Mouse (Mus musculus) lung, embryonic 15.5 days (tissue): Measurements from ENCODE around the gene Syn2. TPM values are rescaled to one million over a fixed set of nuclear protein-coding genes. Genes with fewer than 3 reads are reported as not detected.
A peak's percentile ranks its signal among the peaks of the same experiment; 100 is the strongest.

Experiments used
- ATAC-seq: fragments of 200-750 bp; cut with Nextera tagmentation; 2 replicates; pipeline ENCODE4 v1.8.0; 2017; ENCODE audit warnings: moderate number of reproducible peaks, borderline replicate concordance; ENCODE audit not compliant: low FRiP score, low TSS enrichment; ENCODE audit errors: extremely low read depth
- H3K27ac ChIP-seq: fragments of 300-500 bp; sonication (generic); 2 replicates; pipeline ENCODE4 v1.5.1; 2015; ENCODE audit warnings: moderate library complexity, mild to moderate bottlenecking, inconsistent platforms
- H3K27me3 ChIP-seq: fragments of 300-500 bp; sonication (generic); 2 replicates; pipeline ENCODE4 v1.6.1; 2015; ENCODE audit warnings: inconsistent platforms
- H3K36me3 ChIP-seq: fragments of 300-500 bp; sonication (generic); 2 replicates; pipeline ENCODE4 v1.6.1; 2015; ENCODE audit warnings: inconsistent platforms
- H3K4me1 ChIP-seq: fragments of 300-500 bp; sonication (generic); 2 replicates; pipeline ENCODE4 v1.6.1; 2015; ENCODE audit warnings: inconsistent platforms
- H3K4me2 ChIP-seq: fragments of 300-500 bp; sonication (generic); 2 replicates; pipeline ENCODE4 v1.6.1; 2015; ENCODE audit warnings: inconsistent platforms, mild to moderate bottlenecking, moderate library complexity
- H3K4me3 ChIP-seq: fragments of 300-500 bp; sonication (generic); 2 replicates; pipeline ENCODE4 v1.5.1; 2015; ENCODE audit warnings: mild to moderate bottlenecking, inconsistent platforms
- H3K9ac ChIP-seq: fragments of 300-500 bp; sonication (generic); 2 replicates; pipeline ENCODE4 v1.6.1; 2015; ENCODE audit warnings: inconsistent platforms
- H3K9me3 ChIP-seq: fragments of 300-500 bp; sonication (generic); 2 replicates; pipeline ENCODE4 v1.6.1; 2016; ENCODE audit warnings: inconsistent platforms
- WGBS: fragments of 180-500 bp; shearing (Covaris S2); methylation state at CpG from one replicate; pipeline ENCODE4 v1.1.7; 2015; 5-methylcytosine and 5-hydroxymethylcytosine counted together
- polyA plus RNA-seq: library from polyadenylated mRNA; unstranded; fragments of >200 nt; fragmentation: Nextera tagmentation; extraction: Ambion mirVana; gene quantifications from 2 replicates; pipeline ENCODE4 v1.2.1, GENCODE M21; 2015

Gene Syn2
- polyA plus RNA-seq, 1 experiment from 2014 or later, result 2.1 TPM

- no peaks in the 10 kb centered on the region for H3K36me3 ChIP-seq
- H3K4me1 ChIP-seq, result peaks cover 14% of the 10 kb centered on the region
- H3K9me3 ChIP-seq, result no peaks in the 10 kb centered on the region
- H3K4me2 ChIP-seq, result peak within 1 kb of the TSS; percentile 59
- ATAC-seq, result peak; percentile 55; the same call in 1 of the 2 replicates
- 29% methylated on average over 9 of the region's 10 CpGs for WGBS
- no peak within 1 kb of the TSS for H3K27ac ChIP-seq
- H3K9ac ChIP-seq, result peak within 1 kb of the TSS; percentile 22; the same call in 1 of the 2 replicates
- H3K4me3 ChIP-seq, result peak within 1 kb of the TSS; percentile 8; the same call in 1 of the 2 replicates
- H3K27me3 ChIP-seq, result no peaks in the 10 kb centered on the region
Measured at GRCm38 (mm10) chr6:115252099-115252873, 117.6 kb downstream of the Syn2 start, which contains the start of gene Timp4. Gene Timp4, minus strand, starts transcription at chr6:115252205.

DNA sequence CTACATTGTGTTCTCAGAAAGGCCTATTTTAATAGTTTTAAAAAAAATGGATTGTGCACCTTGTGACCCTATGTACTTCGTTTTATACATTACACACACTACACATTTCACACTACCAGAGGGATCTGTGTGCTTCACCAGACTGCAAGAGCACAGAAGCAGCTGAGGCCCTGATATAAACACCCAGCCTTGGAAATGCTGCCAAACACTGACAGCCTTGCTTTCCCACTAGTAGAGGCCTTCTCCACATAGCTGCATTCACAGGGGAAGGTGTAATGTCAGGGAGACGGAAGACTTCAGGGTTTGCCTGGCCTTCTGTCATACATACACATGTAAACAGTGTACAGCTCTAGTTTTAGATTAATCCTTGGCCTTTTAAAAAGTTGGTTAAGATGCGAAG is 120.5 kb downstream of the Syn2 start:
- ATAC-seq, result no peak
- Histone ChIP-seq H3K4me3 (no peak overlapping the region), H3K9ac (no peak overlapping the region), H3K4me1 (peaks cover 14% of the 10 kb centered on the region), H3K36me3 (no peaks in the 10 kb centered on the region), H3K4me2 (no peak overlapping the region), H3K27ac (no peak overlapping the region), H3K9me3 (no peaks in the 10 kb centered on the region), H3K27me3 (no peaks in the 10 kb centered on the region)
- WGBS, result 61% methylated on average over 3 of the region's 3 CpGs

GRCm38 (mm10) chr6:115260507-115260906 is 125.8 kb downstream of the Syn2 start:
- Histone ChIP-seq H3K4me1 (no peaks in the 10 kb centered on the region), H3K9me3 (no peaks in the 10 kb centered on the region), H3K36me3 (no peaks in the 10 kb centered on the region), H3K9ac (no peak overlapping the region), H3K4me2 (no peak overlapping the region), H3K27me3 (no peaks in the 10 kb centered on the region), H3K4me3 (no peak overlapping the region), H3K27ac (no peak overlapping the region)
- WGBS, result 77% methylated on average over 3 of the region's 3 CpGs
- no peak for ATAC-seq

GRCm38 (mm10) chr6:115266791-115267190 is 132.1 kb downstream of the Syn2 start:
- WGBS, result 66% methylated on average over 5 of the region's 5 CpGs
- no peaks in the 10 kb centered on the region for H3K27me3 ChIP-seq
- no peak for ATAC-seq

GRCm38 (mm10) chr6:115267916-115268315 is 133.2 kb downstream of the Syn2 start:
- ATAC-seq, result peak; percentile 53; the same call in 1 of the 2 replicates
- Histone ChIP-seq H3K4me1 (peaks cover 18% of the 10 kb centered on the region), H3K27ac (no peak overlapping the region), H3K27me3 (no peaks in the 10 kb centered on the region), H3K9ac (no peak overlapping the region), H3K4me2 (no peak overlapping the region), H3K4me3 (no peak overlapping the region), H3K9me3 (no peaks in the 10 kb centered on the region), H3K36me3 (no peaks in the 10 kb centered on the region)
- WGBS, result 58% methylated on average over 2 of the region's 2 CpGs

More at GRCm38 (mm10) chr6:115266791-115267190, 132.1 kb downstream of the Syn2 start:
- H3K4me2 ChIP-seq, result no peak overlapping the region
- no peak overlapping the region for H3K4me3 ChIP-seq
- no peaks in the 10 kb centered on the region for H3K9me3 ChIP-seq
- H3K27ac ChIP-seq, result no peak overlapping the region
- H3K36me3 ChIP-seq, result no peaks in the 10 kb centered on the region
- no peak overlapping the region for H3K9ac ChIP-seq
- peaks cover 11% of the 10 kb centered on the region for H3K4me1 ChIP-seq

- Histone ChIP-seq H3K9ac (no peak overlapping the region), H3K4me3 (no peak overlapping the region), H3K4me2 (no peak overlapping the region), H3K27me3 (no peaks in the 10 kb centered on the region), H3K9me3 (no peaks in the 10 kb centered on the region), H3K36me3 (no peaks in the 10 kb centered on the region), H3K4me1 (peaks cover 18% of the 10 kb centered on the region), H3K27ac (no peak overlapping the region)
- 85% methylated on average over 10 of the region's 10 CpGs for WGBS
- no peak for ATAC-seq
Measured at GRCm38 (mm10) chr6:115268551-115269385, 134.1 kb downstream of the Syn2 start.

DNA sequence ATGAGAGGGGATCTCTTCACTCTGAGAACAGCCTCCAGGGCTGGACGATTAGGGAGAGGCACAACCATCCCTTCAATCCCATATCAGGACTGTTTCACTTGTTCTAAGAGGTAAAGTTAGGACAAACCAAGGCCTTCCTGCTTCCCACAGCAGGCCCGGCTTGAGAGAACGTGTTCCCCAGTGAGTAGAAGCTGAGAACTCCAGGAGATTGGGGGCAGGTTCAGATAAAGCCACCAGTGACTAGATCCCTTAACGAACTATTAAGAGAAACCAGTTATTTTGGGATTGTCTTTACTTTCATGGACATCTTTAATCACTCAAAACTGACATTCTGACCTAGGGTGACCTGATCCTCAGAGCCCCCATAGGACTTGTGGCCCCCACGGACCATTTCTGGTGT is 134.9 kb downstream of the Syn2 start:
- Histone ChIP-seq H3K27me3 (no peaks in the 10 kb centered on the region), H3K27ac (no peak overlapping the region), H3K9me3 (no peaks in the 10 kb centered on the region), H3K9ac (no peak overlapping the region), H3K4me2 (no peak overlapping the region), H3K36me3 (no peaks in the 10 kb centered on the region), H3K4me3 (no peak overlapping the region), H3K4me1 (peaks cover 18% of the 10 kb centered on the region)
- ATAC-seq, result no peak
- 73% methylated on average over 5 of the region's 5 CpGs for WGBS

- Histone ChIP-seq H3K27ac (no peak overlapping the region), H3K27me3 (no peaks in the 10 kb centered on the region), H3K9ac (no peak overlapping the region), H3K4me2 (no peak overlapping the region), H3K4me3 (no peak overlapping the region), H3K36me3 (no peaks in the 10 kb centered on the region), H3K9me3 (no peaks in the 10 kb centered on the region), H3K4me1 (peaks cover 20% of the 10 kb centered on the region)
- no peak for ATAC-seq
- WGBS, result 38% methylated on average over 2 of the region's 2 CpGs
Measured at GRCm38 (mm10) chr6:115270085-115270484, 135.4 kb downstream of the Syn2 start.

DNA sequence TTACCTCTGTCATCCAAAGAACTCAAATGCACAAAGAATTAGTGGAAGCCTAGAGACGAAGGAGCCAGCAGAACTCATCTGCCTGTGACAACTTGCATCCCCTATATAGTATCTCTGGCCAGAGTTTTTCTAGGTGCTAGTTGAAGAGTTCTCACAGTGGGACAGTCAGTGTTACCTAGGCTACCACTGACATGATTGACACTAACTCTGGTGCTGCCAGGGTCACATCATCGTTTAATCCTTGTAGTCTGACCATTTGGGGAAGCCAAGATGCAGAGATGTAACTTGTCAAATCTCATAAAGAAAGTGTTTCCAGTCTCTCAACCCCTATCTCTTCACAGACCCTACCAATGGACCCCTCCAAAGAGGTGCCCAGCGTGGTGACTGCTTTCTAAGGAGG is 136.6 kb downstream of the Syn2 start:
- Histone ChIP-seq H3K27ac (0 out of 2 replicates have a peak overlapping the region, but pooled peaks have one; percentile 29), H3K4me3 (no peak overlapping the region), H3K9ac (no peak overlapping the region), H3K9me3 (no peaks in the 10 kb centered on the region), H3K4me2 (no peak overlapping the region), H3K36me3 (no peaks in the 10 kb centered on the region), H3K27me3 (no peaks in the 10 kb centered on the region), H3K4me1 (peaks cover 22% of the 10 kb centered on the region)
- ATAC-seq, result no peak
- WGBS, result 56% methylated on average over 3 of the region's 3 CpGs

DNA sequence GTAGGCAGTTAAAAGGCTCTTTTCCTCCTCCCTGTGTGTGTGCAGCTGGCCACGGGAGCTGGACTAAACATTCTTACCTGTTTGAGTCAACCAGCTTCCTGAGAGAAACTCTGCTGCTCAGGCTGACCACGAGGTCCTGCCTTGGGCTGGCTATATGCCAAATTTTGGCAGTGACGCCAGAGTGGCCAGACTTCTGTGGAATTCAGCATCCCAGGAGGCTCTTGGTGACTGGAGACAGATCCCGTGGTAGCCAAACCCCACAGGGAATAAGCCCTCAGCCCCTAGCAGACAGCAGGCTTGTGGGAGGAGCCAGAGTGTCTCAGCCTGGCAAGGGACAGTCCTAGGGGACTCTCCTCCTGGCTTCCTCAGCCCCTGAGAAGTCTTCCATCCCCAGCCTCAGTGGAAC is 137.2 kb downstream of the Syn2 start:
- no peaks in the 10 kb centered on the region for H3K27me3 ChIP-seq
- H3K4me3 ChIP-seq, result no peak overlapping the region
- H3K9me3 ChIP-seq, result no peaks in the 10 kb centered on the region
- H3K27ac ChIP-seq, result peak overlapping the region; percentile 29; the same call in 1 of the 2 replicates
- H3K4me1 ChIP-seq, result peaks cover 22% of the 10 kb centered on the region
- H3K36me3 ChIP-seq, result no peaks in the 10 kb centered on the region
- no peak overlapping the region for H3K4me2 ChIP-seq
- ATAC-seq, result peak; percentile 70
- 2% methylated on average over 4 of the region's 4 CpGs for WGBS
- no peak overlapping the region for H3K9ac ChIP-seq

DNA sequence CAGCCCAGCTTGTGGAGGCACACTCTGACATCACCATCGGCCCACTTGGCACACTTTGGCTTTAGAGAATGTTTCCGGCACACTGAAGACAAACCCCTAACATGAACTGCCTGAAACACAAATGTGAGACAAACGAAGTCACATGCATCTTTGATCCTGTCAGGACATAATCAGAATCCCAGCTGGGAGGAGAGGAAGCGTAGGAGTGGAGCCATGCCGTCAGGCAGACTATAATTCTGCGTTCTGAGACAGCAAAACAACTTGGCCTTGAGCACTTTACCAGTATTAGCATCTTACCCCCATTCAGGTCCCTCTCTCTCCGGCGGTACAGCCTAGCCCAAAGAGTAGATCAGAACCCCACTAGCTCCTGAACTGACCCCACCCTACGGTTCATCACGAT is 138.6 kb downstream of the Syn2 start:
- WGBS, result 80% methylated on average over 10 of the region's 10 CpGs
- no peak overlapping the region for H3K9ac ChIP-seq
- H3K9me3 ChIP-seq, result no peaks in the 10 kb centered on the region

DNA sequence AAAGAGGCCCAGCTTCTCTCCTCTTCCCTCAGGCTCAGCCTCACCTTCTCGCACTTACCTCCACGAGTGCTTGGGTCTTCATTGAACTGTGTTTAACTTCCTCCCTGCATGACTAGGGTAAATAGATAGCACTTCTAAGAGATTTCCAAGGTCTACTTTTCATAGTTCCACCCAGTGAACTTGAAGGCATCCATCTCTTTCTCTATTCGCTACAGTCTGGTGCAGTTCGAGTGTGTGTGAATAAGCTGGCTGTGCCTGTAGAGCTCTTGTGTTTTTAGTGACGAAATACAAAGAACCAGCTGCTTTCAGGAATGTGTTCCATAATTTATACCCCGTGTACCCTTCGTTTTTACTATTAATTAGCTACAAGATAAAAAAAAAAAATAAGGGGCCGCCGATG is 140.0 kb downstream of the Syn2 start:
- no peak overlapping the region for H3K4me2 ChIP-seq
- no peak overlapping the region for H3K4me3 ChIP-seq
- H3K27me3 ChIP-seq, result no peaks in the 10 kb centered on the region
- no peak overlapping the region for H3K9ac ChIP-seq
- H3K27ac ChIP-seq, result peak overlapping the region; percentile 5; the same call in 1 of the 2 replicates
- H3K36me3 ChIP-seq, result no peaks in the 10 kb centered on the region
- ATAC-seq, result no peak
- peaks cover 22% of the 10 kb centered on the region for H3K4me1 ChIP-seq
- WGBS, result 48% methylated on average over 9 of the region's 9 CpGs
- H3K9me3 ChIP-seq, result no peaks in the 10 kb centered on the region

More for the DNA sequence above, 138.6 kb downstream of the Syn2 start:
- no peaks in the 10 kb centered on the region for H3K36me3 ChIP-seq
- H3K4me3 ChIP-seq, result no peak overlapping the region
- no peak overlapping the region for H3K4me2 ChIP-seq
- ATAC-seq, result no peak
- H3K27ac ChIP-seq, result no peak overlapping the region
- H3K4me1 ChIP-seq, result peaks cover 22% of the 10 kb centered on the region
- no peaks in the 10 kb centered on the region for H3K27me3 ChIP-seq
